Mouse (Mus musculus): ENCODE measurements around the gene Xlr4b.
"Not testable (repeated sequence)": the region's sequence is repeated elsewhere in the genome, so short reads cannot be mapped to it uniquely, and the experiment has no call there.

The Xlr4b gene

GRCm38 (mm10) chrX:73213819-73214564 lies at the start of gene Xlr4b:
Xlr4b (plus strand) TSS chrX:73214333.
- peak; percentile 16 for DNase-seq

- not testable (repeated sequence) for DNase-seq
Observed at GRCm38 (mm10) chrX:73176889-73177288, 37.2 kb upstream of the Xlr4b start, which contains the start of gene Spin2d. Spin2d (minus strand) TSS chrX:73176989.

GRCm38 (mm10) chrX:73191934-73192333 lies 22.2 kb upstream of the Xlr4b start, which contains the start of gene Xlr3b:
Xlr3b (plus strand) TSS chrX:73192207.
- peak; percentile 38 for DNase-seq

- DNase-seq = no peak
Observed at GRCm38 (mm10) chrX:73225365-73225764, 11.2 kb downstream of the Xlr4b start.

GRCm38 (mm10) chrX:73227914-73228605 lies 13.9 kb downstream of the Xlr4b start, which contains the start of gene F8a:
F8a (plus strand) TSS chrX:73228291.
- DNase-seq = peak; percentile 79

GRCm38 (mm10) chrX:73228606-73229214 lies 14.6 kb downstream of the Xlr4b start:
- DNase-seq = peak; percentile 77

GRCm38 (mm10) chrX:73229288-73229687 lies 15.2 kb downstream of the Xlr4b start:
- DNase-seq = no peak

- not testable (repeated sequence) for DNase-seq
Observed at GRCm38 (mm10) chrX:73242821-73243325, 28.7 kb downstream of the Xlr4b start, which contains the start of gene Xlr4c. Xlr4c (minus strand) TSS chrX:73243130.

GRCm38 (mm10) chrX:73262428-73262827 lies 48.3 kb downstream of the Xlr4b start:
- DNase-seq = not testable (repeated sequence)

- DNase-seq = not testable (repeated sequence)
Observed at GRCm38 (mm10) chrX:73265270-73265669, 51.1 kb downstream of the Xlr4b start, which contains the start of gene Xlr3c. Xlr3c (minus strand) TSS chrX:73265390.

Measured in thymus, postnatal 4 days (tissue).